Mouse (Mus musculus) C2C12 (cell line): ENCODE data around the gene Kremen1. TPM values are rescaled to one million over a fixed set of nuclear protein-coding genes. Genes with fewer than 3 reads are reported as not detected.

Source experiments
- H3K27me3 ChIP-seq: one replicate; pipeline ENCODE4 v1.6.1; 2011; ENCODE audit not compliant: control insufficient read depth, insufficient read depth, insufficient read length
- H3K36me3 ChIP-seq: one replicate; pipeline ENCODE4 v1.6.1; 2011; ENCODE audit not compliant: control insufficient read depth, insufficient read depth
- H3K4me3 ChIP-seq: one replicate; pipeline ENCODE4 v1.5.1; 2011; ENCODE audit warnings: mild to moderate bottlenecking, control low read depth; ENCODE audit not compliant: poor library complexity, insufficient read depth, severe bottlenecking
- H3K79me2 ChIP-seq: one replicate; pipeline ENCODE4 v1.6.1; 2011; ENCODE audit not compliant: control insufficient read depth, insufficient read depth
- H3K79me3 ChIP-seq: one replicate; pipeline ENCODE4 v1.6.1; 2011; ENCODE audit warnings: low read depth, control low read depth
- H3ac ChIP-seq: one replicate; pipeline ENCODE3; 2011; ENCODE audit warnings: low read depth; ENCODE audit not compliant: control insufficient read depth, insufficient read length
- CEBPB ChIP-seq: IDR thresholded peaks from one replicate; pipeline ENCODE4 v1.6.1; 2011; ENCODE audit warnings: low read depth, mild to moderate bottlenecking, control low read depth, moderate library complexity
- CTCF ChIP-seq: IDR thresholded peaks from one replicate; pipeline ENCODE4 v1.5.1; 2011; ENCODE audit not compliant: control insufficient read depth, insufficient read depth, insufficient read length
- FOSL1 ChIP-seq: IDR thresholded peaks from one replicate; pipeline ENCODE4 v1.8.0; 2011; ENCODE audit warnings: mild to moderate bottlenecking, low read length; ENCODE audit not compliant: poor library complexity, insufficient read depth, severe bottlenecking
- MAX ChIP-seq: IDR thresholded peaks from one replicate; pipeline ENCODE4 v1.6.1; 2011; ENCODE audit warnings: mild to moderate bottlenecking, control low read depth
- MYOD1 ChIP-seq: IDR thresholded peaks from one replicate; pipeline ENCODE4 v1.6.1; 2011; ENCODE audit warnings: low read depth; ENCODE audit not compliant: control insufficient read depth, insufficient read length
- MYOG ChIP-seq: IDR thresholded peaks from one replicate; pipeline ENCODE4 v1.6.1; 2011; ENCODE audit not compliant: control insufficient read depth, insufficient read length; ENCODE audit errors: extremely low read depth
- USF1 ChIP-seq: IDR thresholded peaks from one replicate; pipeline ENCODE4 v1.6.1; 2011; ENCODE audit warnings: low read depth, mild to moderate bottlenecking, control low read depth, moderate library complexity
- polyA plus RNA-seq: library from polyadenylated mRNA; unstranded; fragments of >200 nt; fragmentation: generic; extraction: Trizol; gene quantifications from one replicate; pipeline ENCODE4 v1.2.1, GENCODE M21; 2012; ENCODE audit warnings: missing spikeins

Kremen1 gene
- polyA plus RNA-seq, 1 experiment: 43.5 TPM

DNA sequence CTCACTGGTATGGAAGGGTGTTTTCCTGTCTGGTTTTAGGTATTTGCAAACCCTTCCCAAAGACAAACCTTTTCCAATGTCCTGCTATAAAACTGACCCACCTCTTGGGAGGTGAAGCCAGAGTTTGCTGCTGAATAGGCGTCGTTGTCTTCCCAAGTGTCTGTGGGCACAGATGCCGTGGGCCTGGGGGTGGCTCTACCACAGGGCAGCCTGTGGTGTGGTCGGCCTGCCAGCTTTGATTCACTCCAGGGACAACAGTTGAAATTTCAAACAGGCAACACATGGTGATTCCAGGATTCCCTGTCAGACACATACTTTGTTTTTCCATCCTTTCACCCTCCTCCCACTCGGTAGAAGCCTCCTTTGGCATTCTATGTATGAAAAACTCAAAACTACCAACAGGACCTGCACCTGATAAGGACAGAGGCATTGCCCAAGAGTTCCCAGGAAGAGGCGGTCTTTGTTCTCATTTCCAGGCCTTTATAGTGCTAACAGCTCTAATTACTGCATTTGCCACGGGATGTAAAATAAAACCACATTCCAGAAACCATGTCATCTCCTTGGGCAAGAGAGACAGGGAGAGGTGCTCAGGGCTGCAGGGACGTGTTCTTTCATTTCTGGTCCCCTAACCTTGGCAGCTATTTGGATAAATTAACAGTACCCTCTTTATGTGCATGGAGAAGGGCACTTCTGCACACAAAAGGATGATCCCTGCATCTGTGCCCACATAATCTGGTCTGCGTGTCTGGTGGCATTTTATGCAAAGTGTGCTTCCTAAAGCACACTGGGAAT, 10.1 kb upstream of the Kremen1 start:
- Histone ChIP-seq H3K4me3 (no peak overlapping the region), H3K79me2 (no peaks in the 10 kb centered on the region), H3K79me3 (no peaks in the 10 kb centered on the region), H3ac (peak overlapping the region; percentile 22), H3K27me3 (no peaks in the 10 kb centered on the region), H3K36me3 (no peaks in the 10 kb centered on the region)
- TF ChIP-seq CEBPB: peak; percentile 62
- TF ChIP-seq CTCF: no peak

GRCm38 (mm10) chr11:5269846-5270461, 8.6 kb upstream of the Kremen1 start:
- Histone ChIP-seq H3K79me2 (no peaks in the 10 kb centered on the region), H3K79me3 (no peaks in the 10 kb centered on the region), H3ac (no peak overlapping the region), H3K27me3 (no peaks in the 10 kb centered on the region), H3K36me3 (no peaks in the 10 kb centered on the region), H3K4me3 (no peak overlapping the region)
- TF ChIP-seq MYOD1: no peak
- TF ChIP-seq MYOG: no peak
- TF ChIP-seq USF1: no peak
- TF ChIP-seq FOSL1: no peak
- no peak for TF ChIP-seq MAX

DNA sequence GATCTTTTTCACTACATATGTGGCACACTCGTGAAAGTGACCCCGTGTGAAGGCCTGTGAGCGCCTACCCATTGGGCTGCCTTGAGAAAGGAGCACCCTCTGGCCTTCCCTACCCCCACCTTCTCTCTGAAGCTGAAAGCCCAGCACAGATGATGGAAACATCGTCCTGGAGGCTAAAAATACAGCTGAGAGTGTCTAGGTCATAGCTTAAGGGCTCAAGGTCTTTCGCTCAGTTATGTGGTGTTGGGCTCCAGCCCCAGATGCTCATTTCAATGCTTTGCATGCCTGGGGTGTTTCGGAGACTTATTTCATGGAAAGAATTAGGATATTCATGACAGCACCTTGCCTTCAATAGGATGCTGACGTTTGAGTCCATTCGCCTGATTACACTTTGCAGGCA, 4.4 kb upstream of the Kremen1 start:
- H3K36me3 ChIP-seq: no peaks in the 10 kb centered on the region
- H3K27me3 ChIP-seq: no peaks in the 10 kb centered on the region
- H3K79me3 ChIP-seq: no peaks in the 10 kb centered on the region

GRCm38 (mm10) chr11:5263078-5263730, 1.8 kb upstream of the Kremen1 start:
- Histone ChIP-seq H3K79me2 (peaks cover 26% of the 10 kb centered on the region), H3K27me3 (no peaks in the 10 kb centered on the region), H3K36me3 (no peaks in the 10 kb centered on the region), H3ac (no peak overlapping the region), H3K79me3 (peaks cover 8% of the 10 kb centered on the region), H3K4me3 (no peak overlapping the region)
- TF ChIP-seq MYOD1 (no peak), CEBPB (no peak), MAX (no peak), FOSL1 (no peak), CTCF (no peak), USF1 (no peak)

More for the DNA sequence above, 4.4 kb upstream of the Kremen1 start:
- no peak overlapping the region for H3ac ChIP-seq
- H3K79me2 ChIP-seq: peaks cover 4% of the 10 kb centered on the region
- TF ChIP-seq MYOG (no peak), FOSL1 (no peak), USF1 (no peak), CTCF (no peak), CEBPB (no peak), MYOD1 (no peak), MAX (no peak)
- no peak overlapping the region for H3K4me3 ChIP-seq

- H3K79me3 ChIP-seq: peaks cover 13% of the 10 kb centered on the region
- peak overlapping the region; percentile 69 for H3K4me3 ChIP-seq
- H3K36me3 ChIP-seq: no peaks in the 10 kb centered on the region
- no peaks in the 10 kb centered on the region for H3K27me3 ChIP-seq
- peaks cover 43% of the 10 kb centered on the region for H3K79me2 ChIP-seq
- H3ac ChIP-seq: peak overlapping the region; percentile 76
- TF ChIP-seq MYOG: no peak
- no peak for TF ChIP-seq USF1
- no peak for TF ChIP-seq CEBPB
- no peak for TF ChIP-seq MYOD1
- no peak for TF ChIP-seq FOSL1
- TF ChIP-seq MAX: no peak
- TF ChIP-seq CTCF: no peak
Observed at GRCm38 (mm10) chr11:5260942-5261459, 357 bp downstream of the Kremen1 start.
